Mouse (Mus musculus): Measurements from ENCODE around the gene Kit. TPM values are rescaled to one million over a fixed set of nuclear protein-coding genes. Genes with fewer than 3 reads are reported as not detected.

The Kit gene
- polyA plus RNA-seq, 1 experiment = 10.2 TPM

DNA sequence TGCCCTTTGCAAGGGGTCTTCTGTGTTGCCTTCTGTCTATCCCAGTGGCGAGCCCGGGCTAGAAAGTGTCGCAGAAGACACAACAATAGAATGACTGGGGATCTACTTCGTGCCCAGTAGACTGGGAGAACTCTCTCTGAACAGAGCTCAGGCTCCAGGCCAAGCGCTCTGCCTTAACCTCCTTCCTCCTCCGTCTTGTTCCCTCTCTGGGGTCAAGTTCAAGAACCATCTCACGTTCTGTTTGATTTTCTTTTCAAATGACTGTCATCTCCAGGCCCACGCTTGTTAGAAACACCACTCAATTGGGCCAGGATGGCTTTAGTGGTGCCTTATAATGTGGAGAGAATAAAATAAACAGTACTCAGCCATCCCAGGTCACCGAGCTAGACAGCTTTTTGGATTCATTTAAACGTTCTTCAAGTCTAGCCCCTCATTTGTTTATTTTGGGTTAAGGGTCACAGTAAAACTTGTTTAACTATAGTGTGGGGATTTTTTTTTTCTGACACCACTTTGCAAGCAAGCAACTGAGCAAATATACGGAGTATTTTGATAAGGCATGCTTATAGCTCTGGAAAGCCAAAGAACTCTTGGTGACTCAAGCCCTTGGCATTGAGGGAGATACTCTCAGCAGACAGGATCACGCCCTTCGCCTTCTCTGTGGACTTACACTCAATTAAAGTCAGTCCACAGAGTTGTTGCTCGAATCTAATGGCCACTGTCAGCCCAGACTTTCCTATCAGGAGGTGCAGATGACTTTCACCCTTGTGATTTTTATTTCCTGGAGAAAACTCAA, 30.0 kb upstream of the Kit start:
- Histone ChIP-seq H3K4me1 (replicated peaks; ENCODE audit: control insufficient read depth, insufficient read depth, low read length) (no peaks in the 10 kb centered on the region), H3K27me3 (ENCODE audit: control insufficient read depth, insufficient read depth, low read length) (no peaks in the 10 kb centered on the region), H3K27ac (ENCODE audit: control insufficient read depth, insufficient read depth, low read length) (no peak overlapping the region), H3K4me3 (ENCODE audit: control insufficient read depth, insufficient read depth, low read length) (no peak overlapping the region), H3K36me3 (ENCODE audit: control insufficient read depth, insufficient read depth, low read length) (no peaks in the 10 kb centered on the region)
- TF ChIP-seq POLR2A (IDR thresholded peaks at IDR 0.05; ENCODE audit: control insufficient read depth, extremely low read depth, insufficient read depth, low read length, poor library complexity) (no peak), CTCF (IDR thresholded peaks at IDR 0.05; ENCODE audit: borderline replicate concordance, control insufficient read depth, extremely low read depth, insufficient read depth, low read length, poor library complexity) (no peak)
- 91% methylated on average over 14 of the region's 14 CpGs for WGBS
- no peak for DNase-seq

DNA sequence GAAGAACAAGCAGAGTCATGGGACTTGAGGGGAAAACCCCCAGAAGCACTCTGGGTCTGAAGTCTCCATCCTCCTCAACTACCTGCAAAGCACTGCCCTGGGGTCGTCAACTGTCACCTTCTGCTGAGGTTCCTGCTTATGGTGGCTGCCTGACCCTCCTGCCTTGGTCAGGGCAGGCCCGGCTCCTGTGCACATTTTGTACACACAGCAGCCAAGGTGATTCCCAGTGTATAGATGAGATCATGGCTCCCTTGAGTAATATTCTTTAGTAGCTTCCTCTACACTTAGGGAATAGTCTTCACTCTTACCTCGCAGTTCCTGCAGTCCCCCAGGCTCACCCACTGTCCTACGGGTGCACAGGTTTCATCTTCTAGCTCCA, 29.5 kb upstream of the Kit start:
- TF ChIP-seq POLR2A (IDR thresholded peaks at IDR 0.05; ENCODE audit: control insufficient read depth, extremely low read depth, insufficient read depth, low read length, poor library complexity) (no peak), CTCF (IDR thresholded peaks at IDR 0.05; ENCODE audit: borderline replicate concordance, control insufficient read depth, extremely low read depth, insufficient read depth, low read length, poor library complexity) (no peak)
- DNase-seq = no peak
- Histone ChIP-seq H3K4me1 (replicated peaks; ENCODE audit: control insufficient read depth, insufficient read depth, low read length) (no peaks in the 10 kb centered on the region), H3K27me3 (ENCODE audit: control insufficient read depth, insufficient read depth, low read length) (no peaks in the 10 kb centered on the region), H3K27ac (ENCODE audit: control insufficient read depth, insufficient read depth, low read length) (no peak overlapping the region), H3K36me3 (ENCODE audit: control insufficient read depth, insufficient read depth, low read length) (no peaks in the 10 kb centered on the region), H3K4me3 (ENCODE audit: control insufficient read depth, insufficient read depth, low read length) (no peak overlapping the region)
- 88% methylated on average over 4 of the region's 4 CpGs for WGBS

DNA sequence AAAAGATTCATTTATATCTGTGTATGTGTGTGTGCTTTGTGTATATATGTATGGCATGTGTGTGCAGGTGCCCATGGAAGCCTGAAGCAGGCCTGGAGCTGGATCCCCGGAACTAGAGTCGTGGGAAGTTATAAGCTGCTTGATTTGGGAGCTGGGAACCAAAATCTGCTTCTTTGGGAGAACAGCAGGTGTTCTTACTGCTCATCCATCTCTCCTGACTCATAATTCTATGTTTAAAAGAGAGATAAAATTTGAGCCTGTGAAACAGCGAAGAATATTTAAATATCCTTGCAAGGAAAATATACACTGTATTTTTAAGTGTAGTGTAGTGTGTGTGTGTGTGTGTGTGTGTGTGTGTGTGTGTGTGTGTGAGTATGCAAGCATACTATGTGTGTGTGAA, 21.7 kb upstream of the Kit start:
- Histone ChIP-seq H3K4me1 (replicated peaks; ENCODE audit: control insufficient read depth, insufficient read depth, low read length) (no peaks in the 10 kb centered on the region), H3K27me3 (ENCODE audit: control insufficient read depth, insufficient read depth, low read length) (no peaks in the 10 kb centered on the region), H3K36me3 (ENCODE audit: control insufficient read depth, insufficient read depth, low read length) (no peaks in the 10 kb centered on the region), H3K27ac (ENCODE audit: control insufficient read depth, insufficient read depth, low read length) (no peak overlapping the region), H3K4me3 (ENCODE audit: control insufficient read depth, insufficient read depth, low read length) (no peak overlapping the region)
- TF ChIP-seq POLR2A (IDR thresholded peaks at IDR 0.05; ENCODE audit: control insufficient read depth, extremely low read depth, insufficient read depth, low read length, poor library complexity) = no peak
- 94% methylated on average over 3 of the region's 3 CpGs for WGBS
- no peak for DNase-seq

DNA sequence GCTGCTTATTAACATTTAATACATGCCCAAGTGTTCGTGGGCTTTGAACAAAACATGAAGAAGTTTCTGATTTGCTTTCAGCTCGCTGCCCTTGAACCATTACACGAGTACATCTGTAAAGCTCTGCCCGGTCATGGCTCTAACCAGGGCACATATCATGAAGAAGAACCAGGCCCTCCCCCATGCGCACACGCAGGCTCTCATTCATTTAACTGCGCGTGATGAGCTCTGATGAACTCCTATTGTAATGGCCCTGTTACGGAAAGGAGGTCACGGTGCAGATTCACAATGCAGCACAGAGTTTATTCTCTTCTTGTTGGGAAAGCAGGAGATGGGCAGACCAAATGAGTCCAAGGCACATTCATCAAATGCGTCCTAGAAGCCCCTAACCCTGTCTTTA, 17.1 kb upstream of the Kit start:
- H3K4me3 ChIP-seq (ENCODE audit: control insufficient read depth, insufficient read depth, low read length) = no peak overlapping the region
- no peaks in the 10 kb centered on the region for H3K36me3 ChIP-seq (ENCODE audit: control insufficient read depth, insufficient read depth, low read length)
- no peaks in the 10 kb centered on the region for H3K4me1 ChIP-seq (replicated peaks; ENCODE audit: control insufficient read depth, insufficient read depth, low read length)
- H3K27ac ChIP-seq (ENCODE audit: control insufficient read depth, insufficient read depth, low read length) = no peak overlapping the region
- no peak for DNase-seq
- TF ChIP-seq CTCF (IDR thresholded peaks at IDR 0.05; ENCODE audit: borderline replicate concordance, control insufficient read depth, extremely low read depth, insufficient read depth, low read length, poor library complexity) = no peak
- no peak for TF ChIP-seq POLR2A (IDR thresholded peaks at IDR 0.05; ENCODE audit: control insufficient read depth, extremely low read depth, insufficient read depth, low read length, poor library complexity)
- no peaks in the 10 kb centered on the region for H3K27me3 ChIP-seq (ENCODE audit: control insufficient read depth, insufficient read depth, low read length)
- WGBS = 97% methylated on average over 11 of the region's 11 CpGs

DNA sequence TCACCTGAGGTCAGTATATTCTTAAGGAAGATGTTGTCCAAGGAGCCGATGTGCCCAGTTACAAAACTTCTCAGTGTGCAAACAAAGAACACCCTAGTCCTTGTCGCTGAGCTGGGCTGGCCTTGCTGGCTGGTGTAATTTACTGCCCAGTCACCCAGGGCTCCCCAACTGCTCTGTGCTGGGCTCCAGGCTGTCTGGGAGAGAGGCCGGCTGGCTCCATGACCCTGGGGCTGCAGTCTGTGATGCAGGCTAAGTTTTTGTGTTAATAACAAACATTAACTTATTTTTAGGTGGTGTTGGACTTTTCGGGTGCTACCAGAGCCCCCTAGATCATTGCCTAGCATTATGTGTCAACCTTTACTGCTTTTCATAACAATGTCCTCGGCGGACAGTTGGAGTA, 15.4 kb upstream of the Kit start:
- no peaks in the 10 kb centered on the region for H3K27me3 ChIP-seq (ENCODE audit: control insufficient read depth, insufficient read depth, low read length)
- H3K4me3 ChIP-seq (ENCODE audit: control insufficient read depth, insufficient read depth, low read length) = no peak overlapping the region
- DNase-seq = no peak
- no peaks in the 10 kb centered on the region for H3K36me3 ChIP-seq (ENCODE audit: control insufficient read depth, insufficient read depth, low read length)
- no peaks in the 10 kb centered on the region for H3K4me1 ChIP-seq (replicated peaks; ENCODE audit: control insufficient read depth, insufficient read depth, low read length)
- WGBS = 95% methylated on average over 6 of the region's 6 CpGs
- H3K27ac ChIP-seq (ENCODE audit: control insufficient read depth, insufficient read depth, low read length) = no peak overlapping the region
- no peak for TF ChIP-seq CTCF (IDR thresholded peaks at IDR 0.05; ENCODE audit: borderline replicate concordance, control insufficient read depth, extremely low read depth, insufficient read depth, low read length, poor library complexity)
- TF ChIP-seq POLR2A (IDR thresholded peaks at IDR 0.05; ENCODE audit: control insufficient read depth, extremely low read depth, insufficient read depth, low read length, poor library complexity) = no peak

DNA sequence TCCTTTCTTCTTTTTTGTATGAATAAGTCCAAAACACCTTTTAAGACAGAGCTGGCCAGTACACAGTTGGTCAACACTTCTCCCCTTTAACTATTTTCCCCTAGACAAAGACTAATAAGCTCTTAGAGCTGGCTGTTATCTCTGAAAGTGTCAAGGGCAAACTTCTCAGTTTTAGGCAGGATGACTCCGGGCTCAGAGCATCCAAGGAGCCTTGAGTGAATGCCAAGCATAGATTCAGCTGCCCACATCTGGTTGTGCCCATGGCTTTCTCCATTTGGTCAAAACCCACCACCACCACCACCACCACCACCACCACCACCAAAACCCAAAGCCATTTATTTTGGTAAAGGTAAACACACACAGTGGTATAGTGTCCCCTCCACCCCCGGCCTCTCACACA, 13.5 kb upstream of the Kit start:
- no peak overlapping the region for H3K4me3 ChIP-seq (ENCODE audit: control insufficient read depth, insufficient read depth, low read length)
- H3K36me3 ChIP-seq (ENCODE audit: control insufficient read depth, insufficient read depth, low read length) = no peaks in the 10 kb centered on the region
- WGBS = 88% methylated on average over 2 of the region's 2 CpGs
- no peaks in the 10 kb centered on the region for H3K27me3 ChIP-seq (ENCODE audit: control insufficient read depth, insufficient read depth, low read length)
- no peaks in the 10 kb centered on the region for H3K4me1 ChIP-seq (replicated peaks; ENCODE audit: control insufficient read depth, insufficient read depth, low read length)
- no peak overlapping the region for H3K27ac ChIP-seq (ENCODE audit: control insufficient read depth, insufficient read depth, low read length)
- TF ChIP-seq CTCF (IDR thresholded peaks at IDR 0.05; ENCODE audit: borderline replicate concordance, control insufficient read depth, extremely low read depth, insufficient read depth, low read length, poor library complexity) (no peak), POLR2A (IDR thresholded peaks at IDR 0.05; ENCODE audit: control insufficient read depth, extremely low read depth, insufficient read depth, low read length, poor library complexity) (no peak)
- no peak for DNase-seq

Measured in thymus, adult 2 months (tissue).